Mouse (Mus musculus): Measurements from ENCODE around the gene Krt83. TPM values are rescaled to one million over a fixed set of nuclear protein-coding genes. Genes with fewer than 3 reads are reported as not detected.

Gene Krt83
- polyA plus RNA-seq, 2 experiments = 0.06 TPM; not detected in 1

GRCm38 (mm10) chr15:101447444-101447843 is 43.9 kb downstream of the Krt83 start, which contains the start of gene Krt88:
Gene Krt88, plus strand, starts transcription at chr15:101447744.
- WGBS = 75% methylated on average over 2 of the region's 2 CpGs
- Histone ChIP-seq H3K4me3 (replicated peaks; ENCODE audit: low read length) (no peak within 1 kb of the TSS), H3K9ac (ENCODE audit: low read depth, low read length, severe bottlenecking) (no peak within 1 kb of the TSS), H3K4me1 (ENCODE audit: control insufficient read depth, insufficient read depth, low read length) (no peaks in the 10 kb centered on the region), H3K4me2 (replicated peaks; ENCODE audit: low read depth, low read length, severe bottlenecking) (no peak within 1 kb of the TSS), H3K9me3 (ENCODE audit: control insufficient read depth, low read length) (no peaks in the 10 kb centered on the region), H3K36me3 (ENCODE audit: control insufficient read depth, insufficient read depth, low read length) (no peaks in the 10 kb centered on the region), H3K27ac (replicated peaks; ENCODE audit: low read depth, low read length) (no peak within 1 kb of the TSS), H3K27me3 (ENCODE audit: control insufficient read depth, insufficient read depth, low read length) (no peaks in the 10 kb centered on the region)
- TF ChIP-seq POLR2A (IDR thresholded peaks at IDR 0.05; ENCODE audit: borderline replicate concordance, extremely low read depth, insufficient read depth, insufficient read length) = no peak
- ATAC-seq (ENCODE audit: low FRiP score, low read depth) (no peak), DNase-seq (ENCODE audit: low spot score) (no peak)

- no peak for TF ChIP-seq POLR2A (IDR thresholded peaks at IDR 0.05; ENCODE audit: borderline replicate concordance, extremely low read depth, insufficient read depth, insufficient read length)
- Histone ChIP-seq H3K27me3 (ENCODE audit: control insufficient read depth, insufficient read depth, low read length) (no peaks in the 10 kb centered on the region), H3K4me1 (ENCODE audit: control insufficient read depth, insufficient read depth, low read length) (no peaks in the 10 kb centered on the region), H3K4me2 (replicated peaks; ENCODE audit: low read depth, low read length, severe bottlenecking) (no peak overlapping the region), H3K9me3 (ENCODE audit: control insufficient read depth, low read length) (no peaks in the 10 kb centered on the region), H3K36me3 (ENCODE audit: control insufficient read depth, insufficient read depth, low read length) (no peaks in the 10 kb centered on the region), H3K9ac (ENCODE audit: low read depth, low read length, severe bottlenecking) (no peak overlapping the region), H3K27ac (replicated peaks; ENCODE audit: low read depth, low read length) (no peak overlapping the region), H3K4me3 (replicated peaks; ENCODE audit: low read length) (no peak overlapping the region)
- no peak for ATAC-seq (ENCODE audit: low FRiP score, low read depth)
- 71% methylated on average over 11 of the region's 11 CpGs for WGBS
- DNase-seq (ENCODE audit: low spot score) = no peak
Measured at GRCm38 (mm10) chr15:101446572-101446971, 44.7 kb downstream of the Krt83 start.

- H3K36me3 ChIP-seq (ENCODE audit: control insufficient read depth, insufficient read depth, low read length) = no peaks in the 10 kb centered on the region
- H3K4me1 ChIP-seq (ENCODE audit: control insufficient read depth, insufficient read depth, low read length) = peaks cover 4% of the 10 kb centered on the region; the same call in 1 of the 2 replicates
- no peak overlapping the region for H3K4me2 ChIP-seq (replicated peaks; ENCODE audit: low read depth, low read length, severe bottlenecking)
- no peak for TF ChIP-seq POLR2A (IDR thresholded peaks at IDR 0.05; ENCODE audit: borderline replicate concordance, extremely low read depth, insufficient read depth, insufficient read length)
- DNase-seq (ENCODE audit: low spot score) = no peak
- peaks cover 10% of the 10 kb centered on the region; the same call in 1 of the 2 replicates for H3K27me3 ChIP-seq (ENCODE audit: control insufficient read depth, insufficient read depth, low read length)
- H3K9ac ChIP-seq (ENCODE audit: low read depth, low read length, severe bottlenecking) = no peak overlapping the region
- H3K9me3 ChIP-seq (ENCODE audit: control insufficient read depth, low read length) = no peaks in the 10 kb centered on the region
- H3K4me3 ChIP-seq (replicated peaks; ENCODE audit: low read length) = no peak overlapping the region
- H3K27ac ChIP-seq (replicated peaks; ENCODE audit: low read depth, low read length) = no peak overlapping the region
- ATAC-seq (ENCODE audit: low FRiP score, low read depth) = no peak
- WGBS = 69% methylated on average over 4 of the region's 4 CpGs
Measured at GRCm38 (mm10) chr15:101440837-101441236, 50.5 kb downstream of the Krt83 start.

- Histone ChIP-seq H3K4me3 (replicated peaks; ENCODE audit: low read length) (peak within 1 kb of the TSS; percentile 29), H3K27me3 (ENCODE audit: control insufficient read depth, insufficient read depth, low read length) (peaks cover 10% of the 10 kb centered on the region; the same call in 1 of the 2 replicates), H3K4me2 (replicated peaks; ENCODE audit: low read depth, low read length, severe bottlenecking) (peak within 1 kb of the TSS; percentile 41), H3K36me3 (ENCODE audit: control insufficient read depth, insufficient read depth, low read length) (no peaks in the 10 kb centered on the region), H3K27ac (replicated peaks; ENCODE audit: low read depth, low read length) (peak within 1 kb of the TSS; percentile 58), H3K4me1 (ENCODE audit: control insufficient read depth, insufficient read depth, low read length) (peaks cover 4% of the 10 kb centered on the region; the same call in 1 of the 2 replicates), H3K9me3 (ENCODE audit: control insufficient read depth, low read length) (no peaks in the 10 kb centered on the region), H3K9ac (ENCODE audit: low read depth, low read length, severe bottlenecking) (peak within 1 kb of the TSS; percentile 31; the same call in 1 of the 2 replicates)
- 1% methylated on average over 33 of the region's 34 CpGs for WGBS
- DNase-seq (ENCODE audit: low spot score) (no peak), ATAC-seq (ENCODE audit: low FRiP score, low read depth) (no peak)
- TF ChIP-seq POLR2A (IDR thresholded peaks at IDR 0.05; ENCODE audit: borderline replicate concordance, extremely low read depth, insufficient read depth, insufficient read length) = no peak
Measured at GRCm38 (mm10) chr15:101438555-101438954, 52.8 kb downstream of the Krt83 start, which contains the start of gene Krt87. Gene Krt87, minus strand, starts transcription at chr15:101438804.

- Histone ChIP-seq H3K27me3 (ENCODE audit: control insufficient read depth, insufficient read depth, low read length) (peaks cover 10% of the 10 kb centered on the region; the same call in 1 of the 2 replicates), H3K36me3 (ENCODE audit: control insufficient read depth, insufficient read depth, low read length) (no peaks in the 10 kb centered on the region), H3K4me3 (replicated peaks; ENCODE audit: low read length) (no peak overlapping the region), H3K4me2 (replicated peaks; ENCODE audit: low read depth, low read length, severe bottlenecking) (no peak overlapping the region), H3K9me3 (ENCODE audit: control insufficient read depth, low read length) (no peaks in the 10 kb centered on the region), H3K9ac (ENCODE audit: low read depth, low read length, severe bottlenecking) (no peak overlapping the region), H3K4me1 (ENCODE audit: control insufficient read depth, insufficient read depth, low read length) (peaks cover 4% of the 10 kb centered on the region; the same call in 1 of the 2 replicates), H3K27ac (replicated peaks; ENCODE audit: low read depth, low read length) (no peak overlapping the region)
- no peak for TF ChIP-seq POLR2A (IDR thresholded peaks at IDR 0.05; ENCODE audit: borderline replicate concordance, extremely low read depth, insufficient read depth, insufficient read length)
- DNase-seq (ENCODE audit: low spot score) = no peak
- WGBS = 77% methylated on average over 7 of the region's 7 CpGs
- ATAC-seq (ENCODE audit: low FRiP score, low read depth) = no peak
Measured at GRCm38 (mm10) chr15:101436611-101437010, 54.7 kb downstream of the Krt83 start.

Other genes starting within 250 kb of the Krt83 start
- 19.6 and 31.2 TPM in 2 replicates for gene Nr4a1, start 237.2 kb downstream of the Krt83 start, polyA plus RNA-seq (2012; rRNA removed)
- 9.9 and 10.5 TPM in 2 replicates for gene Nr4a1, start 237.2 kb downstream of the Krt83 start, polyA plus RNA-seq (2014; fragmentation: Nextera tagmentation; extraction: Ambion mirVana)
- 42.9 and 47.2 TPM in 2 replicates for gene Atg101, start 207.2 kb downstream of the Krt83 start, polyA plus RNA-seq (2012; rRNA removed)
- 53.3 and 56.0 TPM in 2 replicates for gene Atg101, start 207.2 kb downstream of the Krt83 start, polyA plus RNA-seq (2014; fragmentation: Nextera tagmentation; extraction: Ambion mirVana)
- 1.0 and 2.2 TPM in 2 replicates for gene 6030408B16Rik, start 198.3 kb downstream of the Krt83 start, polyA plus RNA-seq (2012; rRNA removed)
- 0.74 and 1.8 TPM in 2 replicates for gene 6030408B16Rik, start 198.3 kb downstream of the Krt83 start, polyA plus RNA-seq (2014; fragmentation: Nextera tagmentation; extraction: Ambion mirVana)
- 3.3 and 3.6 TPM in 2 replicates for gene Krt80, start 121.3 kb downstream of the Krt83 start, polyA plus RNA-seq (2012; rRNA removed)
- gene Krt80, start 121.3 kb downstream of the Krt83 start, polyA plus RNA-seq (2014; fragmentation: Nextera tagmentation; extraction: Ambion mirVana) = 3.8 TPM in 2 replicates
- gene Krt7, start 80.5 kb downstream of the Krt83 start, polyA plus RNA-seq (2012; rRNA removed) = 13.8 and 19.3 TPM in 2 replicates
- gene Krt7, start 80.5 kb downstream of the Krt83 start, polyA plus RNA-seq (2014; fragmentation: Nextera tagmentation; extraction: Ambion mirVana) = 26.7 and 29.7 TPM in 2 replicates
- gene Krt87, start 52.7 kb downstream of the Krt83 start, polyA plus RNA-seq (2012; rRNA removed) = 0.73 and 1.5 TPM in 2 replicates
- gene Krt87, start 52.7 kb downstream of the Krt83 start, polyA plus RNA-seq (2014; fragmentation: Nextera tagmentation; extraction: Ambion mirVana) = 0.61 and 0.89 TPM in 2 replicates
- gene Krt88, start 43.8 kb downstream of the Krt83 start, polyA plus RNA-seq (2012; rRNA removed) = 0.15 TPM in 1 of 2 replicates, not detected in the other
- gene Krt88, start 43.8 kb downstream of the Krt83 start, polyA plus RNA-seq (2014; fragmentation: Nextera tagmentation; extraction: Ambion mirVana) = not detected in 2 replicates
- gene Krt81, start 27.8 kb downstream of the Krt83 start, polyA plus RNA-seq (2012; rRNA removed) = not detected in 2 replicates
- gene Krt81, start 27.8 kb downstream of the Krt83 start, polyA plus RNA-seq (2014; fragmentation: Nextera tagmentation; extraction: Ambion mirVana) = not detected in 2 replicates
- 0.15 TPM in 1 of 2 replicates, not detected in the other for gene Krt86, start 18.0 kb downstream of the Krt83 start, polyA plus RNA-seq (2012; rRNA removed)
- 0.10 TPM in 1 of 2 replicates, not detected in the other for gene Krt86, start 18.0 kb downstream of the Krt83 start, polyA plus RNA-seq (2014; fragmentation: Nextera tagmentation; extraction: Ambion mirVana)
- gene Gm49425, start 25.7 kb upstream of the Krt83 start, polyA plus RNA-seq (2012; rRNA removed) = 0.22 and 0.23 TPM in 2 replicates
- gene Gm49425, start 25.7 kb upstream of the Krt83 start, polyA plus RNA-seq (2014; fragmentation: Nextera tagmentation; extraction: Ambion mirVana) = 0.30 and 0.45 TPM in 2 replicates
- gene Krt84, start 41.3 kb upstream of the Krt83 start, polyA plus RNA-seq (2012; rRNA removed) = 0.92 and 1.8 TPM in 2 replicates
- gene Krt84, start 41.3 kb upstream of the Krt83 start, polyA plus RNA-seq (2014; fragmentation: Nextera tagmentation; extraction: Ambion mirVana) = 4.8 and 8.1 TPM in 2 replicates
- not detected in 2 replicates for gene Krt82, start 59.2 kb upstream of the Krt83 start, polyA plus RNA-seq (2012; rRNA removed)
- gene Krt82, start 59.2 kb upstream of the Krt83 start, polyA plus RNA-seq (2014; fragmentation: Nextera tagmentation; extraction: Ambion mirVana) = not detected in 2 replicates
- 0.06 and 0.08 TPM in 2 replicates for gene Krt90, start 71.4 kb upstream of the Krt83 start, polyA plus RNA-seq (2012; rRNA removed)
- gene Krt90, start 71.4 kb upstream of the Krt83 start, polyA plus RNA-seq (2014; fragmentation: Nextera tagmentation; extraction: Ambion mirVana) = 0.07 and 0.10 TPM in 2 replicates
- 0.52 and 0.70 TPM in 2 replicates for gene Krt75, start 82.4 kb upstream of the Krt83 start, polyA plus RNA-seq (2012; rRNA removed)
- 0.93 and 0.96 TPM in 2 replicates for gene Krt75, start 82.4 kb upstream of the Krt83 start, polyA plus RNA-seq (2014; fragmentation: Nextera tagmentation; extraction: Ambion mirVana)
- not detected in 2 replicates for gene Gm5414, start 136.7 kb upstream of the Krt83 start, polyA plus RNA-seq (2012; rRNA removed)
- gene Gm5414, start 136.7 kb upstream of the Krt83 start, polyA plus RNA-seq (2014; fragmentation: Nextera tagmentation; extraction: Ambion mirVana) = not detected in 2 replicates
- not detected in 2 replicates for gene Gm5478, start 155.9 kb upstream of the Krt83 start, polyA plus RNA-seq (2012; rRNA removed)
- not detected in 2 replicates for gene Gm5478, start 155.9 kb upstream of the Krt83 start, polyA plus RNA-seq (2014; fragmentation: Nextera tagmentation; extraction: Ambion mirVana)
- gene Krt6b, start 188.8 kb upstream of the Krt83 start, polyA plus RNA-seq (2012; rRNA removed) = not detected in 2 replicates
- gene Krt6b, start 188.8 kb upstream of the Krt83 start, polyA plus RNA-seq (2014; fragmentation: Nextera tagmentation; extraction: Ambion mirVana) = not detected in 2 replicates
- 5.0 and 8.0 TPM in 2 replicates for gene Krt6a, start 202.8 kb upstream of the Krt83 start, polyA plus RNA-seq (2012; rRNA removed)
- gene Krt6a, start 202.8 kb upstream of the Krt83 start, polyA plus RNA-seq (2014; fragmentation: Nextera tagmentation; extraction: Ambion mirVana) = 14.0 and 26.5 TPM in 2 replicates
- gene Krt5, start 221.4 kb upstream of the Krt83 start, polyA plus RNA-seq (2012; rRNA removed) = 322 and 422 TPM in 2 replicates
- 204 and 215 TPM in 2 replicates for gene Krt5, start 221.4 kb upstream of the Krt83 start, polyA plus RNA-seq (2014; fragmentation: Nextera tagmentation; extraction: Ambion mirVana)

All from limb, embryonic 14.5 days (tissue).